Mouse (Mus musculus) layer of hippocampus, adult 11-12 months (tissue): Measurements from ENCODE around the gene Crybb2.

Experiments
- DNase-seq: peaks from one replicate; pipeline ENCODE4 v3.0.0; 2022; ENCODE audit warnings: low spot score

Crybb2 gene

DNA sequence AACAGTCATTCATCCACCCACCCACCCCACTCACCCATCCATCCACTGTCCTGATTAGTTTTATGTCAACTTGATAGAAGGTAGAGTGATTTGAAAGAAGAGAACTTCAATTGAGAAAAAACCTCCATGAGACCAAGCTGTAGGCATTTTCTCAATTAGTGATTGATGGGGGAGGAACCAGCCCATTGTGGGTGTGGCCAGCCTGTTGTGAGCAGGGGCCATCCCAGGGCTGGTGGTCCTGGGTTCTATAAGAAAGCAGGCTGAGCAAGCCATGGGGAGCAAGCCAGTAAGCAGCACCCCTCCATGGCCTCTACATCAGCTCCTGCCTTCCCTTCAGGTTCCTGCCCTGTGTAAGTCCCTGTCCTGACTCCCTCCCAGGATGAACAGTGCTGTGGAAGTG is at the start of gene Crybb2:
Gene Crybb2, minus strand, starts transcription at position 101 of the 400 bp plus-strand sequence.
- no peak for DNase-seq

DNA sequence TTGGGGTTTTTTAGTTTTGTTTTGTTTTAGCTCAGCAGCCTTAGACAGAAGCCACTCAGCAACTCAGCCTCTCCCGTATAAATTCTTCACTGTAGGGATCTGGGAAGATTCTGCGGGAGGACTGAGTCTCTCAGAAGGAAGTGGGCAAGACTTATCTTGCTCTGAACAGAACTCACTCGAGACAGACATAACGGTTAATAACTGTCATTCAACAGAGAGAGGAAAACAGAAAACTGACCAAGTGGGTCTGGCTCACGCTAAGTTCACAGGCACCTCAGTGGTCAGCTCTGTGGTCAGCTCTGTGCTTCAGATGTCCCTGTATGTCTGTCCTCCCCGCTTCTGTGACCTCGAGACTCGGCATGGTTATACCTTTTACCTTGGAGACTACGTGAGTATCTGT is 49.4 kb upstream of the Crybb2 start:
- DNase-seq = no peak

GRCm38 (mm10) chr5:113118695-113119094 is 48.8 kb upstream of the Crybb2 start:
- no peak for DNase-seq

- no peak for DNase-seq
Observed at GRCm38 (mm10) chr5:113117361-113117760, 47.4 kb upstream of the Crybb2 start.

GRCm38 (mm10) chr5:113115896-113116295 is 46.0 kb upstream of the Crybb2 start:
- DNase-seq = no peak

GRCm38 (mm10) chr5:113114264-113115225 is 44.6 kb upstream of the Crybb2 start:
- peak; percentile 67 for DNase-seq

GRCm38 (mm10) chr5:113113120-113113519 is 43.2 kb upstream of the Crybb2 start:
- DNase-seq = no peak

- DNase-seq = peak; percentile 39
Observed at GRCm38 (mm10) chr5:113111336-113111735, 41.4 kb upstream of the Crybb2 start.

DNA sequence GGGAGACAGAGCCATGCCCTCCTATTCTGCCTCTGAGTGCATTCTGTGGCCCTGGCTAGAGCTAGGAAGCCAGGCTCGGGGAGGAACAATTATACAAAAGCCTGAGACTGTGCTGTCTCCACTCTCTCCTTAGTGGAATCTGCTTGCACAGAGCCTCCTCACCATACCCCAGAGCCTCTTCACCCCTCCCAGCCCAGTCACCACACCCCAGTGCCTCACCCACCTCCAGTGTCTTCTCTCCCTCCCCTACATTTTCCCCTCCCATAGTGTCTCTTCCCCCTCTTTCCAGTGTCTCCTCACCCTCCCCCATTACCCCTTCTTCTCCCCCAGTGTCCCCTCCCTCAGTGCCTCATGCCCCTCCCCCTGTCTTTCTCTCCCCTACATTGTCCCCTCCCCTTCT is 41.0 kb upstream of the Crybb2 start:
- no peak for DNase-seq

DNA sequence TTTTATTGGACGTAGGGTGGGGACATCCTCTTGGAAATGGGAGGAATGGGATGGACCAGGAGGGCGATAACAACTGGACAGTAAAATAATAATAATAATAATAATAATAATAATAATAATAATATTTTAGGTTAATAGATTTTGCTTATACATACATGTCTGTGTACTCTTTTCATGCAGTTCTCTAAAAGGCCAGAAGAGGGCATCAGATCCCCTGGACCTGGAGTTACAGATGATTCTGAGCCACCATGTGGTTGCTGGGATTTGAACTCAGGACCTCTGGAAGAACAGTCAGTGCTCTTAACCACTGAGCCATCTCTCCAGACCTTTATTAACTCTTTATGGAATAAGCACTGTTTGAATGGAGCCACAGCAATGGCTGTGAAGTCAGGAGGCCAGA is 39.7 kb upstream of the Crybb2 start:
- peak; percentile 47 for DNase-seq

GRCm38 (mm10) chr5:113108165-113108764 is 38.3 kb upstream of the Crybb2 start:
- DNase-seq = no peak

DNA sequence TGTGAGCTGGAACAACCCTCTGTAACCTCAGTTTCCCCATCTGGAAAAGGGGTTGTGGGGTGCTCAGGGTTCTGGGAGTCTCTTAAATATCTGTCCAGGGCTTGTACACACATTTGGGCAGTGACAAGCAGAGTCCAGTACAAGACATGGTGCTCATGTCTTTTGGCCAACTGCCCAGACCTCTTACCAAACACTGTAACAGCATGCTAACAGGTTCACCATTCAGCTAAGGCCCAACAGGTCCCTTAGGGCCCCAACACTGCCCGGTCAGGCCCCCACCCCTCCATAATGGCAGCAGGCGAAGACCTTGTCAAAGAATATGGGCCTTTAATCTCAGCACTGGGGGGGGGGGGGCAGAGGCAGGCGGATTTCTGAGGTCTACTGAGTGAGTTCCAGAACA is 37.8 kb upstream of the Crybb2 start:
- DNase-seq = no peak

DNA sequence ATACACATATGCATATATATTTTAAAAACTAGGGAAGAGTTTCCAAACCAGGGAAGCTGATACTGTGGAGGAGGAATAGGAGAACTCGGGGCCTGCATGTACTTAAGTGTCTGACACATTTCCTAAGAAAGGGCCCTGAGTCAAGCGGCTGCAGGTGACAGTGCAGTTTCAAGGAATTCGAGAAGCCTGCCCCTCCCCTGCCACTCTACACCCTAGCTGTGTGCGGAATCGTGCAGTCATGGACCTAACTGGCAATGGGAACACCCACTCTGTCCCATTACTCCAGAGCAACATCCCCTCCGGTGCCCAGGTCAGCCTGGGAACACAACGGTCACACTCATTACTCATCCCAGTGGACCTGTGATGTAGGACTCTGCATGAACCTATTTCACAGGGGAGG is 36.7 kb upstream of the Crybb2 start:
- DNase-seq = no peak

DNA sequence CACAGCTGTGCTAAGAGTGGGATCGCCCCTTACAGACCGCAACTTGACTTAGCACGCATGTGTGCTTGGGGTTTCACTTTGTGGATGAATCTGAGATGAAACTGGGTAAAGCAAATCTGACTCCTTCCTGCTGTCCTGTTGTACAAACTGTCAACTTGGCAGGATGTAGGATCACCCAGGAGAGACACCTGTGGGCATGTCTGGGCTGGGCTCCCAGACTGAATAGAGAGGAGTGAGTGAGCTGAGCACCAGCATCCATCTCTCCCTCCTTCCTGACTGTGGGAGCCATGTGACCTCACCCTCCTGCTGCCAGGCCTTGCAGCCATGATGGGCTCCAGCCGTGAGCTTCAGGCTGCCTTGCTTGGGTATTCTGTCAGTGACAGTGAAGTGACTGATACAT is 35.6 kb upstream of the Crybb2 start:
- no peak for DNase-seq

- no peak for DNase-seq
Observed at GRCm38 (mm10) chr5:113105035-113105434, 35.1 kb upstream of the Crybb2 start.

DNA sequence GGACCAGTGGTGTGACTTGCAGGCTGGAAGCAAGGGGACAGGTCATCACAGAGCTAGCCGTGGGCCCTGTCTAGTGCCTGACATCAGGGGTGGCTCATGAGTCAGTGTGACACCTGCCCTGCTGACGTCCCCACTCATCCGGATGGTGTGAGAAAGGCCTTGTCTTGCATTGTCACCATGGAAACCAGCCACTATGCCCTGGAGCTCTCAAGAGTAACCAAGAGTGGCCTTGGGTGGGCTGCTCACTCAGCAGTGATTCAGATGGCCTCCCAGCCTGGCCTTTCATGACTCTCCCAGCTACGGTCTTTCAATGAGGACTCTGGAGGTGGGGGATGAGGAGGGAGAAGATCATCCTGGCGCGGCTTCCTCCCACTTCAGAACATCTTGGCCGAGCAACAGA is 32.5 kb upstream of the Crybb2 start:
- no peak for DNase-seq

- no peak for DNase-seq
Observed at GRCm38 (mm10) chr5:113101457-113101856, 31.5 kb upstream of the Crybb2 start.

GRCm38 (mm10) chr5:113100422-113100821 is 30.5 kb upstream of the Crybb2 start:
- no peak for DNase-seq

- peak; percentile 93 for DNase-seq
Observed at GRCm38 (mm10) chr5:113099546-113099945, 29.6 kb upstream of the Crybb2 start.

DNA sequence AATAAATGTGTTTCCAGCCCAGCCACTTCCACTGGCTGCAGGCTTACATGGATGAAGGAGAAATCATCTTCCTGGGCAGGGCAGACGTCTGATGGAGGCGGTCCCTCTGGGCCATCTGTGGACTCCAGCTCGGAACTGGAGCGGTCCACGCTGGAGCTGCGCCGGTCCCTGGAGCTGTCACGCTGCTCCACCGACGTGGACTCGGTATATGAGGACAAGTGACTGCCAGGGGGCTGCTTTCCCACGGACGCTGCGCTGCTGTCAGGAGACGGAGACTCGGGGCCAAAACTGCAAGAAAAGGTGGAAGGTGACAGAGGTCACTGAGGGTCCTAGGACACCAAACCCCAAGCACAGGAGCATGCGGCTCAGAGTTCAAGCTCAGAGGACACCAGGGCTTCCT is 27.6 kb upstream of the Crybb2 start:
- DNase-seq = no peak

- DNase-seq = no peak
Observed at GRCm38 (mm10) chr5:113095456-113095855, 25.5 kb upstream of the Crybb2 start.

DNA sequence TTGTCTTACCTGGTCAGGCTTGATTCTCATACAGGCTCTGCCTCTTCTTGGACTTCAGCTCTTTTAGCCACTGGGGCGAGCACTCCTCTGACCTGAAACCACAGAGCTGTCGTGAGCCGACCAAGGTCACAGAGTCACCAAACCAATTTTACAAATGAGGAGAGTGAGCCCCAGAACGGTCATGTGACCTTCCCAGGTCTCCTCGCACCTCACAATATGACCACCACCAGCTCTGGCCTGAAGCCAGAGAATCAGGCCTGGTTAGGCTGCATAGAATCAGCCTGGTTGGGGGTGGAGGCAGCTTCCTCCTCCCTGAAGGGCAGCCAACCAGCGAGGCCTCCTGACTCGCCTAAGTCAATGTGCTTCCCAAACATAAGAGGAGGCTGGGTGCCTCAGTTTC is 22.5 kb upstream of the Crybb2 start:
- no peak for DNase-seq

DNA sequence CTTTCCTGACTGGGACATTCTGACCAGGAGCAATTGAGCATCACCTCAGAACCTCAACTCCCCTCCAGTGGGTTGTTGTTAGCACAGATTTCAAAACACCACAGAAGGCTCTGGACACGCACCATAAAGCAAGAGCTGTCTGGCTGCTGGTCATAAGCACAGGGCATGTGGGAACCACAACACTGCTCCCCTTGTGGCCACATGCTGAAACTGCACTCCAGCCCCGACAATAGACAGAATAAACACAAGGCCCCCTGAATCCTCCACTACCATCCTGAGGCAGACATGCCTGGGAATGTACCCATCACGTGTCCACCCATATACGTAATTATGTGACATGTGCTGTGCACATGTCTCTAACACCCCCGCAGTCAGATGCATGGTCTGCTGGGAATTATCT is 21.2 kb upstream of the Crybb2 start:
- DNase-seq = no peak
